Mouse (Mus musculus) regulatory T cell (primary cell): ENCODE results near the gene Cask.
"Not testable (repeated sequence)": the region's sequence is repeated elsewhere in the genome, so short reads cannot be mapped to it uniquely, and the experiment has no call there.

ENCODE experiments used
- in situ Hi-C: fragments of 300-600 bp; cut with MboI, MseI; formaldehyde crosslinking; loops from one replicate; pipeline ENCODE4 v1.15.1; 2025; ENCODE audit warnings: high pct_unique_total_duplicates

Gene Cask

DNA sequence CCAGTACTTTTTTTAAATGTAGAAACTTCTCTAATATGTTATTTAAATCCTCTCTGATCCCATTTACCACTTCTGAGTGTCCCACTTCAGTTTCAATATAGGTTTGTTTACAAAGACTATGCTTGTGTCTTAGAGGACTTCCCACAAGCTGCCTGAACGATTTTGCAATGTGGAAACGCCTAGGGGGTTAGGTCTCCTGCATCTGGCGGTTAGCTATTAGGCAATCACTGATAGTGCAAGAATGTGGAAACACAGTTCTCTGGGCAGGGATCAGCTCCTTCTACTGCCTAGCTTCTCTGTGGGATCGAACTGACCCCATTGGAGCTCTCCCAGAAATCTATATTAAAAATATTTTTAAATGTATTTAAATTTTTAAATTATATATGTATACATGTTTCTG, at the start of gene Cask:
Gene Cask (minus strand): TSS at position 83 of the 400 bp plus-strand sequence.
- in situ Hi-C loops = no loop called here

- in situ Hi-C loops = no loop called here
These were observed 38.8 kb upstream of the Cask start for GRCm38 (mm10) chrX:13889976-13890375.

- in situ Hi-C loops = no loop called here
These were observed 33.2 kb upstream of the Cask start for GRCm38 (mm10) chrX:13884348-13884747.

- in situ Hi-C loops = no loop called here
These were observed 30.8 kb upstream of the Cask start for GRCm38 (mm10) chrX:13881969-13882368.

- in situ Hi-C loops = no loop called here
These were observed 9.0 kb upstream of the Cask start for GRCm38 (mm10) chrX:13860145-13860544.

DNA sequence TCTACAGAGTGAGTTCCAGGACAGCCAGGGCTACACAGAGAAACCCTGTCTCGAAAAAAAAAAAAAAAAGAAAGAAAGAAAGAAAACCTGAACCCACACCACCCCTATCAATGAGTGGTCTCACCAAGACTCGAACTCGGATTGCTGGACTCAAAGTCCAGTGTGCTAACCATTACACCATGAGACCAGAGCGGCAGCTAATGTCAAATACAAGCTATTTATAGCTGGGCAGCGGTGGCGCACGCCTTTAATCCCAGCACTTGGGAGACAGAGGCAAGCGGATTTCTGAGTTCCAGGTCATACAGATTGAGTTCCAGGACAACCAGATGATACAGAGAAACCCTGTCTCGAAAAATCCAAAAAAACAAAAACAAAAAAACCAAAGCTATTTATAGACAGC, 7.9 kb upstream of the Cask start:
- in situ Hi-C loops = no loop called here

- in situ Hi-C loops = no loop called here
These were observed 2.7 kb downstream of the Cask start for GRCm38 (mm10) chrX:13848473-13848872.

- in situ Hi-C loops = no loop called here
These were observed 3.7 kb downstream of the Cask start for GRCm38 (mm10) chrX:13847502-13847851.

GRCm38 (mm10) chrX:13846653-13847501, 4.3 kb downstream of the Cask start:
- in situ Hi-C loops = no loop called here

DNA sequence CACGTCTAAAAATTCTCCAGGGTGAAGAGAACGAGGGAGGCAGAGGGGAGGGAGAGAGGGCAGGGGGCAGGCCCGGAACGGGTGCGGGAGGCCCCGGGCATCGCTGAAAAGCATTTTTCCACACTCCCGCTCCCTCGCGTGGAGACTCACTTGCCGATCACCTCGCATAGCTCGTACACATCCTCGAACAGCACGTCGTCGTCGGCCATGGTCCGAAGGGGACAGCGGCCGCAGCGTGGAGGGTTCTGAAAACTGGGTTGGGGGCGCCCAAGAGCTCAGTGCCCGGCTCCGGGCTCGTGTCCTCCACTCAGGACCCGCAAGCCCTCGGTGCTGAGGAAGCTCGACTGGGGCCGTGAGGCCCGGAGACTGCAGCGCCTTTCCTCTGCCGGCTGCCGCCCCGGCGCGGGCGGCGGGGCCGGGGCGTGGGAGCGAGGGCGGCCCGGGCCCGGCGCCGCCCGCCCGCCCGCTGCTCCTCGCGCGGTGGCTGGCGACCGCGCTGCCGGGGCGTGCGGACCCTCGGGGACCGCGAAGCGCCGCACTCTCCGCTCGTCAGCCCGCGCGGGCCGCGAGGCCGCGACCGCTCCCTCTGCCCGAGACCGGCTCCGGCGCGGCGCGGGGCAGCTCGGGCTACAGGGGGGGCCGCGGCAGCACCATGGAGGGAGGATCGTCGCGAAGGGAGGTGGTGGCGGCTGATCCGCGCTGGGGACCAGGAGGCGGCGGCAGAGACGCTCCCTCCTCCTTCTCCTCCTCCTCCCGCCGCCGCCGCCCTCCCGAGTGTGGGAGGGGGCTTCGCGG, 5.1 kb downstream of the Cask start:
- in situ Hi-C loops = no loop called here

DNA sequence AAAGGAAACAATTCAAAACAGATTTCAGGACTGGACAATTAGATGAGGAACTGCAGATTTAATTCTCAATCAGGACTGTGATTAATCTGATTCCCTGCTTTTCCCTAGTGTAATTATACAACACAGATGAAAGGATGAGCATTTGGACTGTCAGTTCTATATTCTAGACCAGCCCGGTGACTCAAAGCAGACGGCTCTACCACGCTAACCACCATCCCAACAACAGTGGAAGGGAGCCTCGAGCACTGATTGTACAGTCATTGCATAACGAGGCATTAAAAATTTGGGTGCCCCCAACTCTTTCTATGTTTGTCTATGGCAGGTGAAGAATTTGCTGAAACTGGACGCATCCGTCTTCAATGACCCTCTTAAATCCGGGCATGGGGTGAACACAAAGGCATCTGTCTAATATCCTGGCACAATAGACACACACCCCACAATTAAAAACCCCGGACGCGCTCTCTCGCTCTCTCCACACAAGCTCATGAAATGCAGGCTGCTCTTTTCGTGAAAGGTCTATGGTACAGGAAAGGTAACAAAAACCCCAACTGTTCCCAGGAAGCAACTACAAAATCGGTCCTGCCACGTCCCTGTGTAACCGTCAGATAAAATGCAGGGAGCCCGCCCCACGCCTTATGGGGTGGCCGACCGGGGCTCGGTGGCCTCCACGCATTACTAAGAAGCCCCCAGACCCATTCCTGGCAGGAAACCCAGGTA, 5.9 kb downstream of the Cask start:
- in situ Hi-C loops = no loop called here

DNA sequence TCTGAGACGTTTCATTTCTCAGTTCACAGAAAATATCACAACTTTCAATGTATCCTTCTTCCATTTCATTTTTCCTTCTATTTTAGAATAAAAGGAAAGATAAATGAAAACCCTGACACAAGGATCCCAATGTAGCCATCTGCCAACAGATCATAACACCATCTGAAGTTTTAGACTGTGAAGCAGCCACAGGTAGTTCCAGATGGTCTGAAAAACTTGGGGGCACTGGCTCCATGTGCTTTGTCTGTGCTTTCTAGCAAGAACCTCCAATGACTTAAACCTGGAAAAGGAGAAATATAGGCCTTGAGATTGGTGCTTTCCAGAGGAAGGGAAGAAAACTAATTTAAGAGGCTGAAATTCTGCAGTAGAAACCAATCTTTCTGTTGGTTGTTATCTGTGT, 28.4 kb downstream of the Cask start:
- in situ Hi-C loops = no loop called here

DNA sequence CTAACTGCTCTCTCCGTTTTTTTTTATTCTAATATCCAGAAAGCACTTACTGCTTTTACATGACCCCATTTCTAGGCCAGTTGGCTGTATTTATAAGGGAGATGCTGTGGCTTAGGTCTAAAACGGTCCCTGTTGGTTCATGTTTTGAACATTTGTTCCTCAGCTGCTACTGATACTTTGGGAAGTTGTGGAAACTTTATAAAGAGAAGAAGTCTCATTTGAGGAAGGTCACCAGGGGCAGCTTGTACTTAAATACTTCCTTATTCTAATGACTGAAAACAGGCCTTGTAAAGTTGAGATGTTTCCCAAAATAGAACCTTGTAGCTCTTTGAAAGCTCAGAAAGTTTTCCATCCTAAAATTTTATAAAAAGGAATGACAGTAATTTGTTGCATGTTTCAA, 52.4 kb downstream of the Cask start:
- in situ Hi-C loops = no loop called here

DNA sequence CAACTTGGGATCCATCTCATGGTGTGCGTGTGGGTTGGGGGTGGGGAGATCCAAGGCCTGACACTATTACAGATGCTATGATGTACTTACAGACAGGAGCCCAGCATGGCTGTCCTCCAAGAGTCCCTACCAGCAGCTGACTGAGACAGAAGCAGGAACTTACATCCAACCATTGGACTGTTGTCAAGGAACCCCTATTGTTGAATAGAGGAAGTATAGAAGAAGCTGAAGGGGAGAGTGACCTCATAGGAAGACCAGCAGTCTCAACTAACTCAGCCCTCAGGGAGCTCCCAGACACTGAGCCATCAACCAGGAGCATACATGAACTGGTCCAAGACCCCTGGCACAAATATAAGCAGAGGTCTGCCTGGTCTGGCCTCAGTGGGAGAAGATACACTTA, 85.5 kb downstream of the Cask start:
- in situ Hi-C loops = no loop called here

DNA sequence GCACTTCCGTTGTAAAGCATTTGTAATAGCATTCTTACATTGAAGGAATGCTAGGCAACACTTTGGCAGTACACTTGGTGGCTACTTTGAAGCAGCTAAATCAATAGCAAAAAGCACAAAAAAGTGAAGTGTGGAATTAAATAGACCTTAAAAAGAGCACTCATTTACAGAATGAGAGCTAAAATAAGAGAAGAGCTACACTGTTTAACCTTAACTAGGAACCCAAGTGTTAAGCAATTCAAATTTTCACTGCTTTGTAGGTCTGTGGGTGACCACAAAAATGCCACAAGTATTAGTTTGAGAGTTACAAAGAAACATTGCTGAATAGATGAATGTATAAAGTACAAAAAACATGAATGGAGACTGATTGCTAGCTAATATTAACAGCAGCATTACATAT, 86.1 kb downstream of the Cask start:
- in situ Hi-C loops = no loop called here

DNA sequence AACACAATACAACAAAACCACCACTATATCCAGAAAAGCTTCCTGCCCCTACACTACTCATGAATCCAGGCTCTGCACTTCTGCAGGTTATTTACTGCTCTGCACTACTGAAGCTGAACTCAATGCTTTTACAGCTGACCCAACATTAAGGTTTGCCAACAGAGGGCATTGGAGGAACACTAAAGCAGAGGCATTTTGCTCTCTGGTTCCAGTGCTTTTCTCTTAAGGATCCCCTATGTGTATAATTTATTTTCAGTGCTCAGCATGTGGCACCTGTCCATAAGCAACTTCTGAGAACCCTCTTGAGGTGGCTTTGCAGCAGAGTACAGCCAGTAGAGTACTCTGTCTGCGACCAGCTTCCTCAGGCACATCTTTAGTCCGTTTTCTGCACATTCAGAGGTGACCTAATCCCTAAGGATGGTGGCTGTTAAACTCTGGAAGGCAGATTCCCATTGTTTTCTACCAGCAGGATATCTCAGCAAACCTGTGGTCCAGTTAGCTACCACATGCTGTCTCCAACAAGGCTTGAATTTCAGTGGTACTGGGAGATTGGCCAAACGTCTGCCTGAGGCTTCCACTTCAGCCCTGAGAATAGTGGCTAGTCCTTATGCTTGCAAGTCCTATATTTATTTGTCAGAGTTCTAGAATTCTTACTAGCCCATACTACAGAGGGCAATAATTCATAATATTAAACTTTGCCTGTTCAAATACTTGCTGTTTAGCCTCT, 93.7 kb downstream of the Cask start:
- in situ Hi-C loops = no loop called here

DNA sequence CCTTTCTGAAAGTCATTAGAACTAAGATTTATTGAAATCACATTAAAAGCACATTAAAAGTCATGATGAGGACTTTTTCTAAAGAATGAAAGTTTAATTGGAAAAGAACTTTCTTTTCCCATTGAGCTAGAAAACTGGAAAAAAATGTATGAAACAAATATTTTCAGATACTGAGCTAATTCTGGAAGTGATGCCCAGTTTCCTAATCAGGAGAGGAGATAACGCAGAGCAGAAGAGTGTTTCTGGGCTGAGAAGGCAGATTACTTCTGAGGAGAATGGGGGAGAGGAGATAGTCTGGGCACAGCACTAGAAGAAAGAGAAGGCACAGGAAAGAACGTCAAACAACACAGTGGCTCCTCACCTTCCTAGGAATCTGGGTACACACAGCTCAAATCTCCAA, 110.1 kb downstream of the Cask start:
- in situ Hi-C loops = no loop called here

- in situ Hi-C loops = not testable (repeated sequence)
These were observed 120.4 kb downstream of the Cask start for GRCm38 (mm10) chrX:13730785-13731184.

- in situ Hi-C loops = no loop called here
These were observed 121.2 kb downstream of the Cask start for GRCm38 (mm10) chrX:13729835-13730480.

DNA sequence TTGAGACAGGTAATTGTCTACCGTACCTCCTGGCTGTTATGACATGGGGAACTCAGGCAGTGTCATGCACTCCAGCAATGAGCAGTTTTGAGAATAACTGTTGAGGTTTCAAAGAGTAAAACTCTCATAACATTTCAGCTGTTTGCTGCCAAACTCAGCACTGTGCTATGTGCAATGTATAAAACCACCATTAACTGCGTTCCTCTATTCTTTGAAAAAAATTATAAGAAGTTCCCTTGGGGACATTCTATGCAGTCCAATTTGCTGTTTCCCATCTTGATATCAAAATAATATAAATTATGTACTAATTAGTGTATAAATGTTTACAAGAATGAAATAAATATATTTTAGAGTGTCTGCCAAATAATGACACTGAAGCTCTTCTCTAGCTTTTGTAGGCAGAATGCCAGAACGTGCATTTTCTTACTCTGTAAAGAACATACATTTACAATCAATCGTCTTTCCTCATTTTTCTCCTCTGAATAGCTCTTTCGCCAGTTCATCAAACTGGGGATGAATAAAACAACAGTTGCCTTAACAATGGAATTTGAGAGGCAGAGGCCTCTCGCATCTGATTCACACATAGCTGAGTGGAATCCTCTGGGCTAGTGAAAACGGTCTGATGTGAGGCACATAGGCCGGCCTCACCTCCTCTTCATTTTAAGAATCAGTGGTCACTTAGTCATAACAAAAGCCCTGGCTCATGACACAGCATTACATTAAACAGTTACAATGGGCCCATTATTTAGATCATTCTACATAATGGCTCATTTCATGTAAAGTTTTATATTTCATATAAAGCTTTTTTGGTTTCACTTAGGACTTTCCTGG, 125.4 kb downstream of the Cask start:
- in situ Hi-C loops = no loop called here
